Mouse (Mus musculus) MN1 (cell line): ENCODE data around the gene Ttc14.

Source experiments
- DNase-seq: peaks from one replicate; pipeline ENCODE4 v3.0.0-alpha.2; 2016; ENCODE audit warnings: low spot score

Gene Ttc14

DNA sequence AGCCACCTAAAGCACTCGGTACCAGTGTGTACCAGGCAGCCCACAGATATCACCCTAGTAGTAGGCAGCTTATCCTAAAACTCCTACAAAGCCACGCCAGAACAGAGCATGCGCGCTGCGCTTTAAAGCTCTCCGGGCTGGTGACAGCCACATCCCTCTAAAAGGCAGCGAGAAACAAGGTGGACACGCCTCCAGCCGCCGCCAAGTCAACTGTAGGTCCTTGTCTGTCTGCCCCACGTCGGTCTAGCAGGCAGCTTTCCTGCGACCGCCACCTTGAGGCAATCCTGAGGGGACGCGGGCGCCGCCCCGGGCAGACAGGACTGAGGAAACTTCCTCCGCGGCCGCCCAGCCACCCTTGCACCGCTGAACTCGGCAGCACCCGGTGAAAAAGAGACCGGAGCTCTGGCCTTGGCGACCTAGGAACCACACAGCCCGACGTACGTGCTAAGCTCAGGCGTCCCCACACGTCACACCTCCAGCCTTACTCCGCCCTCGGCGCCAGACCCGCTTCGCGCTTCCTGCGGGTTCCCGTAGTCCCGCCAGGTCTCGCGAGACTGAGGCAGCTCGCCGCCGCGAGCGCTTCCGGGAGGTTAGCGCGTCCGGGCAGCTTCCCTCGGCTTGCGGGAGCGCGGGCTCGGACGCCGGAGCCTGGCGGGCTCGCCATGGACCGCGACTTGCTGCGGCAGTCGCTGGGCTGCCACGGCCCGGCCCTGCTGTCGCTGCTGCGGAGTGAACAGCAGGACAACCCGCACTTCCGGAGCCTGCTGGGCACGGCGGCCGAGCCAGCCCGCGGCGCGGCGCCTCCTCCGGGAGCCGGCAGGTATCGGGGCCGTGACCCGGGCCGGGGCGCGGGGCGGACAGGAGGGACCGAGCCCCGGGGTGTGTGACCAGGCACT lies at the start of gene Ttc14:
Ttc14 (plus strand) TSS at position 216 of the 896 bp plus-strand sequence.
- peak; percentile 98 for DNase-seq

DNA sequence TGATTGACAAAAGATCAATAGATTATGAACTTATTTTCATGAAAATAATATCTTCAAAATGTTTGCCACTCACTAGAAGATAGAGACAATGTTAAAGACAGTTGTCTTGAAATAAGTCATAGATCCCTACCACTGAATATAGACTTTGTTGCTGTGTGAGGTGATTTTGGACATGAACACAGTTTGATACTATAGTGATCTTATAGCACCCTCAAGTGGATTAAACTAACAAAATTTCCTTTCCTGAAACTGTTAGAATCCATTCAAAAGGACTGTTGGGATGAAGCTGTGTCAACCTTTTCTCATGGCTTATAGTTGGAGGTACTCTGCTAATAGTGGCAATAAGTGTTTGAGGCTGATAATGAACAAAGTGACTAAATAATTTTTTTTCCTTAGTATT lies 8.7 kb upstream of the Ttc14 start:
- DNase-seq: peak; percentile 14

DNA sequence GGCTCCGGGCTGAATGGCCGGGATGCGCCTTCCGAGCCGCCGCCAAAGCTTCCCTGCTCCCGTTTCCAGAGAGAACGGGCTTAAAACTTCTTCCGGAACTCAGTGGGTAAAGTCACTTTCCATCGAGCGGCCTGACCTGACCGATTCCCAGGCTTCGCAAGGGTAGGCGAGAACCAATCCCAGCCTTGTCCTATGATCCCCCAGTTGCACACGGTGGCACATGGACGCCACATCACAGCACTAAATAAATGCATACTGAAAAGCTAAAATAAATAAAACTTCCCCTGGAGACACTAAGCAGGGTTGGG lies 835 bp downstream of the Ttc14 start:
- no peak for DNase-seq

DNA sequence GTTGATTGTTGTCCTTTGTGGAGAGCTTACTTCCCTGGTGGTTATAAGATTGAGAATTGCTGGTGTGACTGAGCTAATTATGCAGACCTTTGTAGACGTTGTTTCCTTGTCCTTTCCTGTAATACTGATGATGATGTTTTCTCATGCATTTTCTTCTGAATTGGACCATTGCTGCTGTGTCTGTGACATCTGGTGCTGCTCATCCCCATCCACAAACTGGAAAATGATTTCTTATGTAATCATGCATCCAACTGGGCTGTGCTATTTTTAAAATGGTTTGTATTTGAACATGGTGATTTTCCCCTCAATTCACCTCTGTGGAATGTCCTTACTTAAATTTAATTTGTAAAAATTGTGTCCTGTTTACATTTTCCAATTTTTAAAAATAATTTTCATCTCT lies 7.5 kb downstream of the Ttc14 start:
- no peak for DNase-seq

DNA sequence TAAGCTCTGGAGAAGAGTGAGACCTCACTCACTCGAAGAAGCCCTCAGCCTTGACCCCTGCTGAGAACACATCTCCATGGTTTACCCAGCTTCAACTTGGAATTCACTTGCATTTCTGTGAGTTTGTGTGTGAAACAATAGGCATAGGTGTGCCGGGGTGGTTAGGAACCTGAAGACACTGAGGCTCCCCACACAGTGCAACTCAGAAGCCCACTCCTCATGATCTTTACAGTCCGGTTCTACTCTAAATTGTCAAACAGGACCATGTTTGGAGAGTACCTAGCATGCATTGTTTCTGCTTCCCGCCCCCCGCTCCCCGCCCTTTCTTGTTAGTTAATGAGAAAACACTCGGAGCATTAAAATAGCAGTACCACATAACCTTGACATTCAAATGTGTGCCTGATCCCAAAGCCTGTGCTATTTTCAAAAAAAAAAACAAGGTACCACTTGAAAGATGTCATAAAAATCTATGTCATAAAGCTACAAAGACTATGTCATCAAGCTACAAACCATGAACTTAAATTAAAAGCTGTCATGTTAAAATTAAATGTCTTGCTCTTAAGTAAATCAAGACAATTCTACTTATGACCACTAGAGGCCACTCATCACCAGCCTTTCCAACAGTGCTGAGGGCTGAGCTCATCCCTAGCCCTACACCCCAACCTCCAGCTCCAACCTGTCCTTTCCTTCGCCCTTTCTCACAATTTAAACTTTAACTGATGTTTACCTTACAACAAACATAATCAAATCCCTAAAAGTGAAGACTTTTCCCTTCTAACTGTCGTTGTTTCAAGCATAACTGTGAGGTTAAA lies 24.7 kb downstream of the Ttc14 start:
- peak; percentile 70 for DNase-seq

DNA sequence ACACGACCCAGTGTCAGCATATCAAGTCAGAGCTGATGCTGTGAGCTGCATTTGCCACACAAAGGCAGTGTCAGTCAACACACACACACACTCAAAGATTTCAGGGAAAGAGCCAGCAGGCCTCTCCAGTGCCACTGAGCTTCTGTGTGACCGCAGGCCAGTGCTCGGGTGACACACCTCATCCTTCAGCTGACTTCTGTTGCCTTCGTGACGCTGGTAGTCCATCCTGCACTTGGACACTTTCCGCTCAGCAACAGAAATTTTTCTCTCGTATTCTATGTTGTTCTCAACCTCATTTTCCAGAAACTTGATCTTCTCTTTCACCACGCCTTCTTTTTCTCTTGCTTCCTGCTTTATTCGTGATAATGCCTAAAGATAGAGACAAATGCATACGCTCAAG lies 32.7 kb downstream of the Ttc14 start:
- no peak for DNase-seq

DNA sequence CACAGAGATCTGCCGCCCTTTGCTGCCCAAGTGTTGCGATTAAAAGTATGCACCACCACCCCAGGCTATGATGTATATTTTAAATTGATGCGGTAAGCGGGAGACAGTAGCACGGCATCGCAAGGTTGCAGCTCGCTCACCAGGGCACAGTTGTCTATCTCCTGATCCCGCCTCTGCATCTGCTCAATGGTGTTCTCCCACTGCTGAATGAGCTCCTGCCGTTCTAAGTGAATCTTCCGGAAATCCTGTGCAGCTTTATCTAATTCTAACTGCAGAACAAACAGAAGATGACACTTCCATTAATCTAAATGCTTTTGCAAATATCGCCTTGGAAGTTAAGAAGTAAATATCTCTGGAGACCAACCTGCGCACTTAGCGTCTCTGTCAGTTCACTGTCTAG lies 36.9 kb downstream of the Ttc14 start:
- DNase-seq: no peak

DNA sequence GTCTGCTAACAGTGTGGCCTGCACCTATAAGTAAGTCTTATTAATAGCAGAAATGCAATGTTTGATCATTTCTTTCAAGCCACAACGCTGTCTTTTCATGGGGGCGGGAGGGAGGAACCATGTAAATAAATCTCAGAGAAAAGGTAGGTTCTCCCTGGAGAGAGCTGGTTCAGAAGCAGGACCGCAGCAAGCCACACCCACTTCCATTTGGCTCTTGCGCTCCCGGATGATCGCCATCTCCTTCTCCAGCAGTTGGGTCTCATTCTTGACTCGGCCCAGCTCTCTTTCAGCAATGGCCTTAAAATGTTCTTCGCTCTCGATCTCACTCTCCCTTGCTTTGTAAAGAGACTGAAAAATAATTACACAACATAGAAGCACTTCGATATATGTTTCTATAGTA lies 39.2 kb downstream of the Ttc14 start:
- DNase-seq: no peak

DNA sequence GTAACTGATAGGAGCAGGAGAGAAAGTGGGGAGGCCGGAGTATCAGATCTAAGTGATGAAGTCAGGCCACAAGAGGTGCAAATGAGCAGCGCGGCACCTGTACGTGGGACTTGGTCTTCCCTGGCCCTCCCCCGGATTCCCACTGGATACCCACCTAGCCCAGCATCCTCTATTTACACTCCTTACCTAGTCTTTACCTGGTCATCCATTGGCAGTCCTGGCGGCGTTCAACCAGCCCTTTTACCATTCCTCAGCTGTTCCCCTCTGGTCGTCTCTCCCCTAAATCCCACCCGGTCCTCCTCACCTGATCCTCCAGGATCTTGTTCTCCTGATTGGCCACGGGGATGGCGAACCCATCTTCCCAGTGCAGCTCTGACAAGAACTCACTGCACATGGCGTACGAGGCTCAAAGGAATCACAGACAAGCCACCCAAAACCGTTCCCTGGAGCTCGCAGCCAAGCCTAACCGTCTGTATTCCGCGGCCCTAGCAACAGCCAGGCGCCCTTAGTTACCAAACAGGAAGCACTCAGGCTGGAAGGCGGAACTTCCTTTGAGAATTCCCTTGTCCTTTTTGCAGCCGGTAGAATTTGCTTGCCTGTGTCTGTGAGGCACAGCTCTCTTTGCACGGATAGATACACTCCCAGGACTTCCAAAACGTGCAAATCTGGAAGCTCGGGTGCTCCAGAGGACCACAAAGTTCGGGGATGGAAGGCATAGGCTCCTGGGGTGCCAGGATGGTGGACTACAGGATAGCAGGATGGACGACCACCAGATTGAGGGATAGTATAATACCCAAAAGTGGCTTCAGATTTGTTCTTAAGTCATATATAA lies 44.4 kb downstream of the Ttc14 start, which contains the start of gene Ccdc39:
Ccdc39 (minus strand) TSS at position 510 of the 832 bp plus-strand sequence.
- peak; percentile 79 for DNase-seq

DNA sequence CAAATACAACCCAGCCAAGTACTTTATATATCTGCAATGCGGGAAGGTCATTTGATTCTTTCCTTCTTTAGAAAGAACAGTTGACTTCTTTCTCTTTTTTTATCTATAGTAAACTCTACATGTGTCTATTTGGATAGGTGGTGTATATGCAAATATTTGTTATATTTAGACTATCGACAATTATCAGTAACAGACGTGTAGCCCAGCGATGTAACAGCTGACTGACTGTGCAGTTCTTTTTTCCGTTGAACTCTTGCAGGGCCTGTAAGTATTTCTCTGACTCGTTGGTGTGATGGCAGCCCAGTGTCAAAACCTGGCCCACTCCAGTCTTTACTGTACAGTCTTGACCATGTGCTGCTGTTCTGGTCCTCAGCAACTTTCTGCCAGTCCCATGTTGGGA lies 47.0 kb downstream of the Ttc14 start:
- DNase-seq: no peak

DNA sequence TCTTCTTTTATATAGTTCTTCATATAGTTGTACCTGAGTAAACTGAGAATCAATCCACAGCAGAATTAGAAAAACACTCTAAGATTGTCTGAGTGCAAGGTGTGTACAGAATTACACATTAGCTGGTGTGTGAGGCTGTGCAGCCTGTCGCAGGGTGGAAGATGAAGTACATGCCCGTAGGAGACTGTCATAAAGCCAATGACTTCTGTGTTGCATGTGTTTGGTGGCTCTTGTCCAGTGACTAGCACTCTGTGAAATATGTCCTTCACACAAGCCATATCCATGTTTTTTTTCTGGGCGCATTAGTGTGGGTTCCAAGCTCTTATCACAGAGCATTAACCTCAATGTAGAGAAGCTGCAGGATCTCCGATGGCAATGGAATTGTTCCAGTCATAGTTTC lies 51.2 kb downstream of the Ttc14 start:
- DNase-seq: no peak

DNA sequence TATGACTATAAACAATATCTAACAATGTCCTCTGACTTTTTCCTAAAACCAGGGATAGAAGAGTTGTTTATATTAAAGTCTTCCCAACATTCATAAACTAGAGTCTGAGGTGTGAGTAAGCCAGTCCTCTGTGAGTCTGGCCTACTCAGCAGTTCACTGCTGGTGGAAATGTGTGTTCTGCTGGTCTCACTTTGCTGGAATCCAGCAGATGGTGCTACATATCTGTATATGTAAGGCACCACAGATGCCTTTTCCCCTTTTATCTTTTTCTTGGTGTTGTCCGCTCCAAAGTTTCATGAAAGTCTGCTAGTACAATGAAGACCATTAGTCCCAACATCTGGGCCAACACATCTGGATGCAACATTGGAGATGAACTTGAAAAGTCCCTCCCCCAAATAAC lies 53.4 kb downstream of the Ttc14 start:
- no peak for DNase-seq

DNA sequence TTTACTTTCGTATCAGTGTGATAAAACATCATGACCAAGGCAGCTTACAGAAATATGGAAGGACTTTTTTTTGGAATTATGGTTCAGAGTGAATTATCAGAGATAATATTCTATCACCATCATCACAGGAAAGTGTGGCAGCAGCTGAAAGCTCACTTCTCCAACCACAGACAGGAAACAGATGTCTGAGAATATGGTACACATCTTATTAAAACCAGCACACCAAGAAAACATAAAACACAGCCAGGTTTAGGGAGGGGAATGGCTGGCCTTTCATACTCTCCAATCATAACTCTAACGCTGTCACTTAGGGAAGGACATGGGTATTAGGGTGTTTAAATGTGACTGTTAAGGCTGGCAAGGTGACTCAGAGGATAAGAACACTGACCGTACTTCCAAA lies 59.3 kb downstream of the Ttc14 start:
- DNase-seq: no peak

DNA sequence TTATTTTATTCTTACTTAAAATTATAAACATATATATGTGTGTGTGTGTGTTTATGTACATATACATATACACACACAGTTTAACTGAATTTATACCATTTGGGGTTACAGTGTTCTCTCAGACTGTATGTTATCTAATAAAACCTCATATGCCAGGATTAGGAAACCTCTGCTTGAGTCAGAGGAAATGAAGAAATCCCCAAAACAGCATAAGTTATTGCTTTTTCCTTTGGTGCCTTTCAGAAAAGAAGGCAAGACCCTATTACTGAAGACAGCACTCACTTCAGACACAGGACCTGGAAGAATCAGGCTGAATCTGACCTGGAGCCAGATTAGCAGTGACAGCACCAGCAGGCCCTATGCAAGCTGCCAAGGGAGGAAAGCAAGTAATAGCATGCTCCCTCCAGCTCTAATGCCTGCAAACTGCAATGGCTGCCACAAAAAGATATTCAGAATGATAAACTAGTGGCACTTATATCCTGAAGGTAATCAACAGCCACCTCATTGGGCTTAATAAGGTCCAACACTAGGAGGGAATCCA lies 64.4 kb downstream of the Ttc14 start:
- DNase-seq: no peak
